Mouse (Mus musculus) spleen, adult 12 weeks (tissue): Measurements from ENCODE around the gene Itk.

Experiments used
- DNase-seq: peaks from one replicate; pipeline ENCODE4 v3.0.0; 2022; ENCODE audit warnings: low spot score

The Itk gene

GRCm38 (mm10) chr11:46276778-46277177 lies 112.5 kb downstream of the Itk start:
- DNase-seq: peak; percentile 31

GRCm38 (mm10) chr11:46276168-46276567 lies 113.1 kb downstream of the Itk start:
- no peak for DNase-seq

GRCm38 (mm10) chr11:46275302-46275701 lies 114.0 kb downstream of the Itk start:
- peak; percentile 60 for DNase-seq
